Mouse (Mus musculus): ENCODE results near the gene Cgnl1. TPM values are rescaled to one million over a fixed set of nuclear protein-coding genes. Genes with fewer than 3 reads are reported as not detected.

Cgnl1 gene
- polyA plus RNA-seq, 1 experiment from 2014 or later: 4.8 TPM

DNA sequence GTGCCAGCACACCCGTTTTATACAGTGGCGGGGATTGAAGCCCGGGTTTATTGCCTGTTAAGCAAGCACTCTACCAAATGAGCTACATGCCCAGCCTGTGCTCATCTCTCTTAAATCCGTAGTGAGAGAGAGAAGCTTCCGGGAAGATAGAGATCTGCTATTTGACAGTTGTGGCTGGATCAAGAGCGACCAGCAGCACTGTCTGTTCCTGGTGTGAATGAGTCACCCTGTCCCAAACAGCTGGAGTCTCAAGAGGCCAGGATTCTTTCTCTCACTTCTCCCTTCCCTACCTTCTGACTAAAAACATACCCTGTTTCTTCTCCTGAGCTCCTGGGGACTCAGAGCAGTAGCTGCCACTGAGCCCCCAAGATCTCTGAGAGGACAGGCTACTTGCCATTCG is 63.4 kb downstream of the Cgnl1 start:
- 89% methylated on average over 7 of the region's 7 CpGs for WGBS
- Histone ChIP-seq H3K36me3 (no peaks in the 10 kb centered on the region), H3K27me3 (no peaks in the 10 kb centered on the region), H3K27ac (no peak overlapping the region), H3K4me3 (replicated peaks) (no peak overlapping the region), H3K9me3 (no peaks in the 10 kb centered on the region), H3K4me1 (replicated peaks) (no peaks in the 10 kb centered on the region), H3K4me2 (replicated peaks) (no peak overlapping the region), H3K9ac (replicated peaks) (no peak overlapping the region)
- no peak for ATAC-seq

DNA sequence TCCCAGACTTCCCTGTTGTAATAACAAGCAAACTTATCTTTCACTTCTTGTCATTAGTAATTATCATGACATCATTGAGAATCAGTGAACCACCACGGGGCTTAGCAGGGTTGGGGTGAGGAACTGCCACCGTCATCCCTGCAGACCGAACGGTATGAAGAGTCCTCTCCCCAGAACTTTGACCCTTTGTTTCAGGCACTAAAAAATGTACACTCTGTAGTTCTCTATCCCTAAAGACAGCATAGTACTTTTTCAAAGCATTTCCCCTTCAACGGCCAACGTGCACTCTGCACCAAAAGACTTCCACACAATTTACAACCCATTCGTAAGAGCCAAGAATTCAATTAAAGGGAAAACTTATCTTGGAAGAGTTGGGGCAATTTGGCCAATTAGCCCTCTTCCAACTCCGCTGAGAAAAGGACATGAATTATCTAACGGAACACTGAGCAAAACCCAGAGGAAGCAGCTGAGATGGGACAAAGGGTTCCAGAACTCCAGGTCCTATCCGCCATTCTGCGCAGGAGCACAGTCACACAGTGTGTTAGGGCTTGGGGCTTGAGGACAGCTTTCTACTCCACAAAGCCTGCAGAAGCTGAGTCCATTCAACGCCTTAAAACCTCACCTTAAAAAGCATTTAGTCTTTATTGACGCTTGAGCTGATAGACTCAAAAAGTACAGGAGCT is 66.9 kb downstream of the Cgnl1 start:
- no peak overlapping the region for H3K4me2 ChIP-seq (replicated peaks)
- no peaks in the 10 kb centered on the region for H3K9me3 ChIP-seq
- no peaks in the 10 kb centered on the region for H3K36me3 ChIP-seq
- ATAC-seq: no peak
- H3K9ac ChIP-seq (replicated peaks): no peak overlapping the region
- no peak overlapping the region for H3K27ac ChIP-seq
- no peaks in the 10 kb centered on the region for H3K4me1 ChIP-seq (replicated peaks)
- WGBS: 84% methylated on average over 13 of the region's 13 CpGs
- H3K4me3 ChIP-seq (replicated peaks): no peak overlapping the region
- no peaks in the 10 kb centered on the region for H3K27me3 ChIP-seq

DNA sequence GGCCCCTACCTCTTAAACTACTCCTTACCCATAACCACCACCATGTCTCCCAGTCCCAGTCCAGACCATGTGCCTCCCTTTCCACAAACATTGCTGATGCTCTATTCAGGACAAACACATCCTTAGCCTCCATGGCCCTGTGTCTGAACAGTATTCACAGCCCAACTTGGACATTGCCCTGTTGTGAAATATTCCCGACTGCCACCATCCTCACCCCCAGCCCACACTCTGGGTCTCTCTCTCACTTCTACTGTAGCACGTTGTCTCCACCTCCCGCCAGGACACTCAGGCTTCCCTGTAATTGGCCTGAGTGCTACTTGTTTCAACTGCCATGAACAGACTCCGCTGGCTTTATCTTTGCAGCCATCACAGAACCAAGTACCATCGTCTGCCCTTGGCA is 72.3 kb downstream of the Cgnl1 start:
- no peak overlapping the region for H3K27ac ChIP-seq
- no peak overlapping the region for H3K9ac ChIP-seq (replicated peaks)
- no peaks in the 10 kb centered on the region for H3K36me3 ChIP-seq
- H3K4me2 ChIP-seq (replicated peaks): no peak overlapping the region
- no peaks in the 10 kb centered on the region for H3K27me3 ChIP-seq
- no peak overlapping the region for H3K4me3 ChIP-seq (replicated peaks)
- 92% methylated on average over 5 of the region's 5 CpGs for WGBS
- H3K4me1 ChIP-seq (replicated peaks): no peaks in the 10 kb centered on the region
- H3K9me3 ChIP-seq: no peaks in the 10 kb centered on the region
- ATAC-seq: no peak

DNA sequence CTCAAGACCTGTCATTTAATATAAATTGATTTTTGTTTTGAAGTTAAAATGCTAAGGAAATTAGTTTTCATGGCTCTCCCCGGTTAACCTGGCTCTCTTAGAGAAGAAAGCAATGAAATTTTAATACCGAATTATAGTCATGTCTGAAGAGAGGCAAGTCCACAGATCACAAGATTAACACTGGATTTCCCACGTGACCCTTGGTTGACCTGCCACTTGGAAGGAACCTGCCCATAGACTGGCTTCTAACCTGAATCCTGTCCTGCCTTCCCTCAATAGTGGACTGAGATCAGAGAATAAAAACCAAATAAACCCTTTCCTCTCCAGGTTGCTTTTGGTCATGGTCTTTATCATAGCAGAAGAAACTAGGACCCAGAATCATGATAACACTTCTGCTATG is 73.3 kb downstream of the Cgnl1 start:
- Histone ChIP-seq H3K9me3 (no peaks in the 10 kb centered on the region), H3K4me1 (replicated peaks) (no peaks in the 10 kb centered on the region), H3K4me2 (replicated peaks) (no peak overlapping the region), H3K4me3 (replicated peaks) (no peak overlapping the region), H3K27ac (no peak overlapping the region), H3K9ac (replicated peaks) (no peak overlapping the region), H3K27me3 (no peaks in the 10 kb centered on the region), H3K36me3 (no peaks in the 10 kb centered on the region)
- 84% methylated on average over 3 of the region's 3 CpGs for WGBS
- ATAC-seq: no peak

DNA sequence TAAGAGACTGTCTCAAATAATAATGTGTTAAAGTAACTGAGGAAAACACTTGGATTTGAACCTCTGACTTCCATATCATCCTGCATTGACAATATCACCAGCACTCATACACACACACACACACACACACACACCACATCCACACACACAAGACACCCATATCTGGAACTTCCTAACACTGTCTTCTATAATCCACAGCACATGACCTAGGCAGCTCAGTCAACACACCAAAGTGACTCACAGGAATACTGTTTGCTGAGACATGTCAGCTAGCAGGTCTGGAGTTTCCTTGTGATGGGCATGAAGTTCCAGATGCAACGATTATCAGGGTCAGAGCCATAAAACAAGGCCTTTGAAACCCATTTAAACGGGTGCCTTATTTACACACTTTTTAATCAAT is 74.2 kb downstream of the Cgnl1 start:
- H3K4me3 ChIP-seq (replicated peaks): no peak overlapping the region
- H3K4me2 ChIP-seq (replicated peaks): no peak overlapping the region
- no peaks in the 10 kb centered on the region for H3K9me3 ChIP-seq
- no peak overlapping the region for H3K27ac ChIP-seq
- no peaks in the 10 kb centered on the region for H3K36me3 ChIP-seq
- WGBS: 89% methylated on average over 2 of the region's 2 CpGs
- no peaks in the 10 kb centered on the region for H3K27me3 ChIP-seq
- ATAC-seq: no peak
- no peak overlapping the region for H3K9ac ChIP-seq (replicated peaks)
- H3K4me1 ChIP-seq (replicated peaks): no peaks in the 10 kb centered on the region

DNA sequence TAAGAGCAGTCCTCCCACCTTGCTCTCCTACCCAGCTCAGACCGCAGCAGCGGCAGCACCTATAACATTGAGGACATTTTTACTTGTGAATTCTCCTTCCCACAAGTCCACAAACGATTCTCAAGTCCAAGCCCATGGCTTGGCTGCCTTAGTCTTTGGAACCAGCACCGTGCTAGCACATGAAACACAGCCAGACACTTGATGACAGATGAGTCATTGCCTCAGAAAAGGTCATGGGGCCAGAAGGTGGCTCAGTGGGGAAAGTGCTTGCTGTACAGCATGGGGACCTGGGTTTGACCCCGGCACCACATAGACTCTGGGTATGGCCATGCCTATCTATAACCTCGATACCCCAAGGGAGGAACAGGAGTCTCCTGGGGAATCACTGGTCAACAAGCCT is 74.6 kb downstream of the Cgnl1 start:
- no peak overlapping the region for H3K4me2 ChIP-seq (replicated peaks)
- no peaks in the 10 kb centered on the region for H3K36me3 ChIP-seq
- no peak overlapping the region for H3K9ac ChIP-seq (replicated peaks)
- H3K27ac ChIP-seq: no peak overlapping the region
- no peaks in the 10 kb centered on the region for H3K4me1 ChIP-seq (replicated peaks)
- H3K4me3 ChIP-seq (replicated peaks): no peak overlapping the region
- H3K9me3 ChIP-seq: no peaks in the 10 kb centered on the region
- ATAC-seq: no peak
- WGBS: 89% methylated on average over 6 of the region's 6 CpGs
- no peaks in the 10 kb centered on the region for H3K27me3 ChIP-seq

DNA sequence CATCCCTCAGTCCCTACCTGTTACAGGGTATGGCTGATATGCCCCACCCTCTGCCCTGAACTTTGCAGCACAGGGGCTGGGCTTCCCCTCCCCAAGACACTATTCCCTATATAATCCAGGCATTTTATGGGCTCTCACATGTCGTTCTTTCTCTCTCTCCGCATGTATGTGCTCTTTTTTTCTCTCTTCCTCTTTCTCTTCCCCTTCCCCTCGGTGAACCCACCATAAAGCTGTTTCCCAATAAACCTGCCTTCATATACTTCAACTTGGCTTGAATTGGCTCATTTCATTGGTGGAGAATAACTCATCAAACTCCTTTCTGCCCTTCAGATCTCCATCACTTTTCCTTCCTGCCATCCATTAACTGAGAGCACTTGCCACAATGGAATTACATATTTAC is 76.3 kb downstream of the Cgnl1 start:
- Histone ChIP-seq H3K4me1 (replicated peaks) (no peaks in the 10 kb centered on the region), H3K9me3 (no peaks in the 10 kb centered on the region), H3K4me3 (replicated peaks) (no peak overlapping the region), H3K4me2 (replicated peaks) (no peak overlapping the region), H3K27me3 (no peaks in the 10 kb centered on the region), H3K9ac (replicated peaks) (no peak overlapping the region), H3K27ac (no peak overlapping the region), H3K36me3 (no peaks in the 10 kb centered on the region)
- 88% methylated on average over 3 of the region's 3 CpGs for WGBS
- ATAC-seq: no peak

DNA sequence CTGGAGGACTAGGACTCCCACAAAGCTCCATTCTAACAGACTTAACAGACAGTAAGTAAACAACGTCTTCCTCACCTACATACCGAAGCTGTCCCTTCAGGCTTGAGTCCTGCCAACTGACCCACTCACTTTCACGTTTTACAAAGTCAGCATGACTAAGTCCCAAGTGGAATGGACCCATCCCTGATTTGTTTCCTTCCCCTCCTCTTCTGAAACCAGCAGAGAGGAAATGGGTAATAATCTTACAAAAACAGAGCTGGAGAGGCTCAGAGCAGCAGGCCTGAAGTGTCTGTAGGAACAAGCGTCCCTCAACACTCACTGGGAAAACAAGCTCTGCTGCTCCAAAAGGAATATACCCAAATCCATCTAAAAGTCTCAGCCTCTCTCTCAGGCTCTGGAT is 77.2 kb downstream of the Cgnl1 start:
- no peaks in the 10 kb centered on the region for H3K36me3 ChIP-seq
- no peaks in the 10 kb centered on the region for H3K4me1 ChIP-seq (replicated peaks)
- H3K27me3 ChIP-seq: no peaks in the 10 kb centered on the region
- H3K9ac ChIP-seq (replicated peaks): no peak overlapping the region
- ATAC-seq: no peak
- WGBS: 40% methylated on average over 4 of the region's 4 CpGs
- no peak overlapping the region for H3K27ac ChIP-seq
- no peaks in the 10 kb centered on the region for H3K9me3 ChIP-seq
- H3K4me2 ChIP-seq (replicated peaks): no peak overlapping the region
- no peak overlapping the region for H3K4me3 ChIP-seq (replicated peaks)

DNA sequence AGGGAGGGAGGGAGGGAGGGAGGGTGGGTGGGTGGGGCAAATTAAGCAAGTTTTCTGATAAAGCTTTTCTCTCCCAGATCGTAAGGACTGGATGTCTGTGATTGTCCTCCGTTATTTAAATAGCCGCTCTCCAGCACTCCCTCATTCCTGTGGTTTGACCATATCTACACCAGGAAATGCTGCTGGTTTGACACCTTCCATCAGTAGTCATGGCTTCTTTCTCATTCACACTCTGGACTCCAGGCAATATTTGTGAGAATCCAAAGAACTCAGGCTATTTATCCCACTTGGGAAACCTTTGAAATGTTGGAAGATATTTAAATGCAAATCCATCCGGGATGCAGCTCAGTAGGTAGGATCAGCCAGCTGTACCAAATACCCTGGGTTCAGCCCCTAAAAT is 77.6 kb downstream of the Cgnl1 start:
- Histone ChIP-seq H3K9ac (replicated peaks) (no peak overlapping the region), H3K4me3 (replicated peaks) (no peak overlapping the region), H3K27ac (no peak overlapping the region), H3K9me3 (no peaks in the 10 kb centered on the region), H3K36me3 (no peaks in the 10 kb centered on the region), H3K4me1 (replicated peaks) (no peaks in the 10 kb centered on the region), H3K4me2 (replicated peaks) (no peak overlapping the region), H3K27me3 (no peaks in the 10 kb centered on the region)
- 48% methylated on average over 4 of the region's 4 CpGs for WGBS
- no peak for ATAC-seq

DNA sequence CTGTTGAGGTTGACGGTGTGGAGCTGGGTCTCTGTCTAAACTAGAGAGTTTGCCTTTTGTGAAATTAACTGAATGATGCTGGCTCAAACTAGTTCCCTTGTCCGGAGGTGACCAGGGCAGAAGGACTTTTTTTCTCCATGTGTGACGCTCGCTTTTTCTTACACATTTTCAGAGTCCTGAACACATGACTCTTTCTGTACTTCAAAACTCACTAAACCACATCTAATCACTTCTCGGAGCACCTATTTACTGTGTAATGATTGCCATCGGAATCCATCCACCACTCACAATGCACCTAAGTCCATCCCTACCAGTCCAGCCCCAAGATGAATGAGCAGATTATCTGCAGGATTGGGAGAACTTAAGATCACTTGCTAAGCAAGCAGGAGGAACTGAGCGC is 79.2 kb downstream of the Cgnl1 start:
- H3K4me2 ChIP-seq (replicated peaks): no peak overlapping the region
- no peaks in the 10 kb centered on the region for H3K27me3 ChIP-seq
- H3K9ac ChIP-seq (replicated peaks): no peak overlapping the region
- no peak for ATAC-seq
- no peak overlapping the region for H3K4me3 ChIP-seq (replicated peaks)
- H3K27ac ChIP-seq: no peak overlapping the region
- WGBS: 61% methylated on average over 7 of the region's 7 CpGs
- no peaks in the 10 kb centered on the region for H3K36me3 ChIP-seq
- H3K9me3 ChIP-seq: no peaks in the 10 kb centered on the region
- H3K4me1 ChIP-seq (replicated peaks): no peaks in the 10 kb centered on the region

DNA sequence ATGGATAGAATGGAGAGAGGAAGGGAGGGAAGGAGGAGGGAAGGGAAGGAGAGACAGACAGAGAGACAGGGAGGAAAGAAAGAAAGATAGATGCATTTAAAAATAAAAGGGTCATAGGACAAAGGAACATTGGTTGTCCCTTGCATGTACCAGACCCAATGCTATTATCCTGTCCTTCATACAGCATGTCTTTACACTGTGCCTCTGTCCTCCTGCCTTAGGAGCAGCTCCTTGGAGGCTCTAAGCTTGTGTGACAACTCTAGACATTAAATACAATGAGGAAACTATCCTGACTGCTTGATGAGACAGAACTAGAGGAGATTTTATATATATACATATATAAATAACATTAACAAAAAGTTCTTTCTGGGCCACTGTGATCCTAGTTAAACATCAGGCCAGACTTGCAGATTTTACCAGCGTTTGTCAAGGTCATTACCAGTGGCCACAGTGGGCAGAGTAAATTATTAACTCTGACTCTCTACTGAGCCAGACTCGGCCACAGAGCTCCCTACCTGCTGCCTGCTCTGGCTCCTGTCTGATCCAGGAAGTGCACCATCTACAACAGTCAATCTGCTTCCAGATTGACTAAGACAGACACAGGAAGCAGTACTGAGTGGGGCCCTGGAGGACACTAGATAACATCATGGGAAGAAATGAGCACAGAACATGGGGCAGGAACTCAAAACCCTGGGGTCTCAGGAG is 81.9 kb downstream of the Cgnl1 start:
- no peak overlapping the region for H3K4me2 ChIP-seq (replicated peaks)
- H3K36me3 ChIP-seq: no peaks in the 10 kb centered on the region
- 86% methylated on average over 2 of the region's 2 CpGs for WGBS
- H3K9ac ChIP-seq (replicated peaks): no peak overlapping the region
- H3K9me3 ChIP-seq: no peaks in the 10 kb centered on the region
- no peak overlapping the region for H3K27ac ChIP-seq
- ATAC-seq: no peak
- no peaks in the 10 kb centered on the region for H3K27me3 ChIP-seq
- H3K4me1 ChIP-seq (replicated peaks): no peaks in the 10 kb centered on the region
- no peak overlapping the region for H3K4me3 ChIP-seq (replicated peaks)

DNA sequence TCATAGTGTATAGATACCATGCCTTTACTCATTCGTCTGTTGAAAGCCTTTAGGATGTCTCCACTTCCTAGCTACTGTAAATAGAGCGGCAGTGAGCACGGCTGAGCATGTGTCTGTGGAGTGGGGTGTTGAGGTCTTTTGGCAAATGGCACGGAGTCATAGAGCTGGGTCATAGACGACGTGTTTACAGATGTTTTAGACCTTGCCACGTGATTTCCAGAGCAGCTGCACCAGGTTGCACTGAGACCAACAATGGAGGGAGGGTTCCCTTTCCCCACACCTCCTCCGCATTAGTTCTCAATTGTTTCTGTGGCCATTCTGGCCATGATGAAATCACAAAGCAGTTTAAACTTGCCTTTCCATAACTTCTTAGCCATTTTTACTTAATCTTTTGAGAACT is 84.9 kb downstream of the Cgnl1 start:
- Histone ChIP-seq H3K4me3 (replicated peaks) (no peak overlapping the region), H3K27ac (no peak overlapping the region), H3K9ac (replicated peaks) (no peak overlapping the region), H3K4me2 (replicated peaks) (no peak overlapping the region), H3K9me3 (no peaks in the 10 kb centered on the region), H3K4me1 (replicated peaks) (no peaks in the 10 kb centered on the region), H3K27me3 (no peaks in the 10 kb centered on the region), H3K36me3 (no peaks in the 10 kb centered on the region)
- WGBS: 88% methylated on average over 8 of the region's 8 CpGs
- ATAC-seq: no peak

DNA sequence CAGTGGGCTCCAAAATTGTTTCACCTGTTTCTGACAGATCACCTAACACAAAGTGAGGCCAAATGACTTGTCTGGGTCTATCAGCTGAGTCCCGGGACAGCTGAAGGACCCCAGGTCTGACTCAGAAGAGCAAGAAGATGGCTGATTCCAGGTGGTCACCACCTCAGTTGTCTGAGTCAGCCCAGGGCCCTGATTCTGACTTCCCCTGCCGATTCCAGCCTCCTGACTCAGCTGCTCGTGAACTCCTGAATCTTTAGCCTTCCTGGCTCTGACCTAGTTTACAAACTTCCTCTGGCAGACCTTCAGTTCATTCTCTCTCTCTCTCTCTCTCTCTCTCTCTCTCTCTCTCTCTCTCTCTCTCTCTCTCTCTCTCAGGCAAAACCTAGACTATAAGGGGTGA is 86.6 kb downstream of the Cgnl1 start:
- Histone ChIP-seq H3K4me2 (replicated peaks) (no peak overlapping the region), H3K27ac (no peak overlapping the region), H3K27me3 (no peaks in the 10 kb centered on the region), H3K4me3 (replicated peaks) (no peak overlapping the region), H3K9me3 (no peaks in the 10 kb centered on the region), H3K4me1 (replicated peaks) (no peaks in the 10 kb centered on the region), H3K9ac (replicated peaks) (no peak overlapping the region), H3K36me3 (no peaks in the 10 kb centered on the region)
- ATAC-seq: no peak
- WGBS: 92% methylated on average over 3 of the region's 3 CpGs
